Mouse (Mus musculus) brain, embryonic 14.5 days (tissue): ENCODE data around the gene Dnajc1.

Source experiments
- CTCF ChIP-seq: fragments of 200-500 bp; IDR thresholded peaks from 2 replicates; pipeline ENCODE4 v1.5.1; 2012; ENCODE audit warnings: inconsistent platforms, mild to moderate bottlenecking, moderate library complexity, borderline replicate concordance; ENCODE audit not compliant: insufficient read depth, insufficient read length; ENCODE audit errors: extremely low read depth
- POLR2A ChIP-seq: fragments of 200-500 bp; IDR thresholded peaks from 2 replicates; pipeline ENCODE4 v1.6.1; 2012; ENCODE audit warnings: mild to moderate bottlenecking, inconsistent platforms, borderline replicate concordance; ENCODE audit not compliant: poor library complexity, insufficient read depth, insufficient read length, severe bottlenecking; ENCODE audit errors: extremely low read depth

GRCm38 (mm10) chr2:18188367-18188766 lies 204.3 kb downstream of the Dnajc1 start:
- TF ChIP-seq CTCF (no peak), POLR2A (no peak)
